Comparison of ENCODE assay signal across 8 mouse cellular contexts in genomic region chrX:101273410-101273809, GRCm38 (mm10). TPM values are rescaled to one million over a fixed set of nuclear protein-coding genes. Genes with fewer than 3 reads are reported as not detected.
A peak's percentile ranks its signal among the peaks of the same experiment; 100 is the strongest.
DNase-seq lines count a peak whose midpoint lies in the region; ATAC-seq and TF ChIP-seq lines count a peak whose summit lies in the region.

No protein-coding gene starts in this region.

- DNase-seq in lung, postnatal 36 days, result no peak
- no peak for DNase-seq in limb, embryonic 14.5 days (ENCODE audit: low spot score)
- DNase-seq in thymus, postnatal 0 days (ENCODE audit: low spot score), result peak; percentile 45
- no peak for DNase-seq in B cell, adult 2 months
- no peak for DNase-seq in adrenal gland, postnatal 10 days
- no peak for DNase-seq in embryo, embryonic 11 days

- H3K4me2 ChIP-seq in lung, embryonic 16.5 days (ENCODE audit: low read depth, low read length), result peak overlapping the region; percentile 58
- H3K4me2 ChIP-seq in embryonic facial prominence, embryonic 15.5 days (replicated peaks), result peak overlapping the region; percentile 47
- H3K4me2 ChIP-seq in limb, embryonic 14.5 days (replicated peaks; ENCODE audit: low read depth, low read length, severe bottlenecking), result peak overlapping the region; percentile 43

- no peaks in the 10 kb centered on the region for H3K9me3 ChIP-seq in lung, embryonic 16.5 days (ENCODE audit: control insufficient read depth, low read length)
- H3K9me3 ChIP-seq in embryonic facial prominence, embryonic 15.5 days (replicated peaks), result no peaks in the 10 kb centered on the region
- H3K9me3 ChIP-seq in limb, embryonic 14.5 days (ENCODE audit: control insufficient read depth, low read length), result no peaks in the 10 kb centered on the region

- H3K36me3 ChIP-seq in lung, embryonic 16.5 days (ENCODE audit: control insufficient read depth, insufficient read depth, low read length), result peaks cover 3% of the 10 kb centered on the region
- peaks cover 9% of the 10 kb centered on the region; the same call in 1 of the 2 replicates for H3K36me3 ChIP-seq in embryonic facial prominence, embryonic 15.5 days
- H3K36me3 ChIP-seq in limb, embryonic 14.5 days (ENCODE audit: control insufficient read depth, insufficient read depth, low read length), result peaks cover 20% of the 10 kb centered on the region; the same call in 1 of the 2 replicates

- WGBS in lung, embryonic 16.5 days, result 23% methylated on average over 6 of the region's 6 CpGs
- 23% methylated on average over 6 of the region's 6 CpGs for WGBS in embryonic facial prominence, embryonic 15.5 days
- 33% methylated on average over 6 of the region's 6 CpGs for WGBS in limb, embryonic 14.5 days

- peak overlapping the region; percentile 46; the same call in 1 of the 2 replicates for H3K27ac ChIP-seq in lung, embryonic 16.5 days (ENCODE audit: low read length)
- H3K27ac ChIP-seq in embryonic facial prominence, embryonic 15.5 days (replicated peaks), result no peak overlapping the region; the same call in none of the 2 replicates
- no peak overlapping the region; the same call in 1 of the 2 replicates for H3K27ac ChIP-seq in limb, embryonic 14.5 days (replicated peaks; ENCODE audit: low read depth, low read length)

- H3K4me1 ChIP-seq in lung, embryonic 16.5 days (replicated peaks; ENCODE audit: control insufficient read depth, insufficient read depth, low read length), result peaks cover 5% of the 10 kb centered on the region; the same call in 1 of the 2 replicates
- H3K4me1 ChIP-seq in embryonic facial prominence, embryonic 15.5 days, result no peaks in the 10 kb centered on the region
- no peaks in the 10 kb centered on the region for H3K4me1 ChIP-seq in limb, embryonic 14.5 days (ENCODE audit: control insufficient read depth, insufficient read depth, low read length)

- H3K9ac ChIP-seq in lung, embryonic 16.5 days (ENCODE audit: low read length), result peak overlapping the region; percentile 83
- no peak overlapping the region for H3K9ac ChIP-seq in embryonic facial prominence, embryonic 15.5 days
- H3K9ac ChIP-seq in limb, embryonic 14.5 days (ENCODE audit: low read depth, low read length, severe bottlenecking), result peak overlapping the region; percentile 49

- no peaks in the 10 kb centered on the region; the same call in 1 of the 2 replicates for H3K27me3 ChIP-seq in lung, embryonic 16.5 days (ENCODE audit: control insufficient read depth, insufficient read depth, low read depth, low read length)
- H3K27me3 ChIP-seq in embryonic facial prominence, embryonic 15.5 days, result no peaks in the 10 kb centered on the region
- no peaks in the 10 kb centered on the region for H3K27me3 ChIP-seq in limb, embryonic 14.5 days (ENCODE audit: control insufficient read depth, insufficient read depth, low read length)

- no peak for TF ChIP-seq POLR2A in limb, embryonic 14.5 days (IDR thresholded peaks at IDR 0.05; ENCODE audit: borderline replicate concordance, extremely low read depth, insufficient read depth, insufficient read length)

- peak overlapping the region; percentile 64 for H3K4me3 ChIP-seq in lung, embryonic 16.5 days (ENCODE audit: low read length)
- H3K4me3 ChIP-seq in embryonic facial prominence, embryonic 15.5 days (replicated peaks), result peak overlapping the region; percentile 57
- H3K4me3 ChIP-seq in limb, embryonic 14.5 days (replicated peaks; ENCODE audit: low read length), result peak overlapping the region; percentile 50

- ATAC-seq in lung, embryonic 16.5 days (ENCODE audit: low read depth), result no peak
- no peak for ATAC-seq in embryonic facial prominence, embryonic 15.5 days (ENCODE audit: insufficient number of reproducible peaks, low FRiP score, low TSS enrichment, low read depth)
- ATAC-seq in limb, embryonic 14.5 days (ENCODE audit: low FRiP score, low read depth), result no peak

RNA-seq across cellular contexts. Expression of gene Med12, which starts 0.4 kb away (rescaled TPM):
- 34.2 and 34.9 TPM in 2 replicates for polyA plus RNA-seq in lung, embryonic 16.5 days (2015; fragmentation: Nextera tagmentation; extraction: Ambion mirVana)
- polyA plus RNA-seq in embryonic facial prominence, embryonic 15.5 days (2015; fragmentation: Nextera tagmentation; extraction: Ambion mirVana), result 33.3 and 39.3 TPM in 2 replicates
- polyA plus RNA-seq in limb, embryonic 14.5 days (2012; rRNA removed), result 122 and 193 TPM in 2 replicates
- polyA plus RNA-seq in limb, embryonic 14.5 days (2014; fragmentation: Nextera tagmentation; extraction: Ambion mirVana), result 41.7 and 55.7 TPM in 2 replicates
- 25.8 and 33.0 TPM in 2 replicates for polyA plus RNA-seq in thymus, postnatal 0 days (2015; fragmentation: Nextera tagmentation; extraction: Ambion mirVana)
- total RNA-seq in adrenal gland, postnatal 10 days (2021), result 10 to 100 TPM; 34.0 to 44.9 TPM

RNA-seq across cellular contexts. Expression of gene Gm20489, which starts 4.6 kb away (rescaled TPM):
- polyA plus RNA-seq in lung, embryonic 16.5 days (2015; fragmentation: Nextera tagmentation; extraction: Ambion mirVana), result not detected in 2 replicates
- polyA plus RNA-seq in embryonic facial prominence, embryonic 15.5 days (2015; fragmentation: Nextera tagmentation; extraction: Ambion mirVana), result not detected in 2 replicates
- polyA plus RNA-seq in limb, embryonic 14.5 days (2012; rRNA removed), result not detected in 2 replicates
- polyA plus RNA-seq in limb, embryonic 14.5 days (2014; fragmentation: Nextera tagmentation; extraction: Ambion mirVana), result not detected in 2 replicates
- not detected in 2 replicates for polyA plus RNA-seq in thymus, postnatal 0 days (2015; fragmentation: Nextera tagmentation; extraction: Ambion mirVana)
- not detected for total RNA-seq in adrenal gland, postnatal 10 days (2021)

RNA-seq across cellular contexts. Expression of gene Il2rg, which starts 5.4 kb away (rescaled TPM):
- polyA plus RNA-seq in lung, embryonic 16.5 days (2015; fragmentation: Nextera tagmentation; extraction: Ambion mirVana), result 26.5 and 27.9 TPM in 2 replicates
- polyA plus RNA-seq in embryonic facial prominence, embryonic 15.5 days (2015; fragmentation: Nextera tagmentation; extraction: Ambion mirVana), result 14.2 and 15.3 TPM in 2 replicates
- 14.0 and 14.9 TPM in 2 replicates for polyA plus RNA-seq in limb, embryonic 14.5 days (2012; rRNA removed)
- 14.9 and 15.1 TPM in 2 replicates for polyA plus RNA-seq in limb, embryonic 14.5 days (2014; fragmentation: Nextera tagmentation; extraction: Ambion mirVana)
- polyA plus RNA-seq in thymus, postnatal 0 days (2015; fragmentation: Nextera tagmentation; extraction: Ambion mirVana), result 334 and 367 TPM in 2 replicates
- total RNA-seq in adrenal gland, postnatal 10 days (2021), result 10 to 100 TPM; 17.6 to 23.3 TPM

RNA-seq across cellular contexts. Expression of gene Gm614, which starts 9.6 kb away (rescaled TPM):
- not detected in 2 replicates for polyA plus RNA-seq in lung, embryonic 16.5 days (2015; fragmentation: Nextera tagmentation; extraction: Ambion mirVana)
- not detected in 2 replicates for polyA plus RNA-seq in embryonic facial prominence, embryonic 15.5 days (2015; fragmentation: Nextera tagmentation; extraction: Ambion mirVana)
- 0.15 TPM in 1 of 2 replicates, not detected in the other for polyA plus RNA-seq in limb, embryonic 14.5 days (2012; rRNA removed)
- not detected in 2 replicates for polyA plus RNA-seq in limb, embryonic 14.5 days (2014; fragmentation: Nextera tagmentation; extraction: Ambion mirVana)
- 0.64 and 1.1 TPM in 2 replicates for polyA plus RNA-seq in thymus, postnatal 0 days (2015; fragmentation: Nextera tagmentation; extraction: Ambion mirVana)
- 1 to 10 TPM in 1 of 2 experiments, not detected in 1; 1.2 TPM for total RNA-seq in adrenal gland, postnatal 10 days (2021)

RNA-seq across cellular contexts. Expression of gene Foxo4, which starts 19.1 kb away (rescaled TPM):
- 2.2 and 2.5 TPM in 2 replicates for polyA plus RNA-seq in lung, embryonic 16.5 days (2015; fragmentation: Nextera tagmentation; extraction: Ambion mirVana)
- polyA plus RNA-seq in embryonic facial prominence, embryonic 15.5 days (2015; fragmentation: Nextera tagmentation; extraction: Ambion mirVana), result 3.4 and 4.4 TPM in 2 replicates
- polyA plus RNA-seq in limb, embryonic 14.5 days (2012; rRNA removed), result 48.1 and 70.4 TPM in 2 replicates
- polyA plus RNA-seq in limb, embryonic 14.5 days (2014; fragmentation: Nextera tagmentation; extraction: Ambion mirVana), result 5.0 and 5.6 TPM in 2 replicates
- polyA plus RNA-seq in thymus, postnatal 0 days (2015; fragmentation: Nextera tagmentation; extraction: Ambion mirVana), result 2.9 and 4.2 TPM in 2 replicates
- total RNA-seq in adrenal gland, postnatal 10 days (2021), result 10 to 100 TPM; 35.8 to 40.1 TPM

Comparison
In these comparisons a context has a peak if more than half of its experiments do, and no peak if none do; other contexts are left out.
1. RNA of gene Il2rg, which starts 5.4 kb away (polyA plus RNA-seq): 334 to 367 TPM in thymus, postnatal 0 days; 26.5 to 27.9 TPM in lung, embryonic 16.5 days, 14.0 to 15.1 TPM in limb, embryonic 14.5 days and 14.2 to 15.3 TPM in embryonic facial prominence, embryonic 15.5 days; every median in the first group is over 10 times any median in the second.
2. Peak in every context shown above with its lines, with median percentiles within 50 percentile points of each other: H3K4me2 ChIP-seq and H3K4me3 ChIP-seq.